Mouse (Mus musculus) kidney, adult 2 months (tissue): ENCODE data around the gene Abcb8. TPM values are rescaled to one million over a fixed set of nuclear protein-coding genes. Genes with fewer than 3 reads are reported as not detected.
A peak's percentile ranks its signal among the peaks of the same experiment; 100 is the strongest.

Experiments
- DNase-seq: peaks from one replicate; pipeline ENCODE4 v3.0.0; 2021
- H3K27ac ChIP-seq: fragments of 200-500 bp; 2 replicates; pipeline ENCODE4 v1.5.1; 2012; ENCODE audit warnings: low read depth, low read length, control low read depth, inconsistent platforms; ENCODE audit not compliant: insufficient read depth
- H3K27me3 ChIP-seq: fragments of 200-500 bp; replicated peaks from 2 replicates; pipeline ENCODE4 v1.6.1; 2012; ENCODE audit warnings: mild to moderate bottlenecking, moderate library complexity, low read length, inconsistent platforms; ENCODE audit not compliant: control insufficient read depth, insufficient read depth
- H3K36me3 ChIP-seq: fragments of 200-500 bp; 2 replicates; pipeline ENCODE4 v1.6.1; 2012; ENCODE audit warnings: mild to moderate bottlenecking, moderate library complexity, low read length, inconsistent platforms; ENCODE audit not compliant: control insufficient read depth, insufficient read depth
- H3K4me1 ChIP-seq: fragments of 200-500 bp; 2 replicates; pipeline ENCODE4 v1.6.1; 2011; ENCODE audit warnings: low read length; ENCODE audit not compliant: control insufficient read depth, insufficient read depth
- H3K4me3 ChIP-seq: fragments of 200-500 bp; 2 replicates; pipeline ENCODE4 v1.5.1; 2011; ENCODE audit warnings: mild to moderate bottlenecking, low read depth, low read length, control low read depth; ENCODE audit not compliant: insufficient read depth
- CTCF ChIP-seq: fragments of 200-500 bp; conservative IDR thresholded peaks from 2 replicates; pipeline ENCODE4 v1.5.1; 2011; ENCODE audit warnings: low read depth, mild to moderate bottlenecking, control low read depth, low read length, moderate library complexity, mixed read lengths; ENCODE audit not compliant: insufficient read depth, insufficient read length
- POLR2A ChIP-seq: fragments of 200-500 bp; IDR thresholded peaks from one replicate; pipeline ENCODE4 v1.6.1; 2011; ENCODE audit warnings: low read depth, low read length, control low read depth
- WGBS: fragments of 180-500 bp; shearing (Covaris S2); methylation state at CpG from one replicate; pipeline ENCODE4 v1.1.7; 2018; 5-methylcytosine and 5-hydroxymethylcytosine counted together
- polyA plus RNA-seq: library from polyadenylated mRNA; depleted of rRNA; stranded (reverse); fragments of >200 nt; gene quantifications from 2 replicates; pipeline ENCODE4 v1.2.3, GENCODE M21; 2012; rRNA removed

Abcb8 gene
- 112 and 117 TPM in 2 replicates for polyA plus RNA-seq

- Histone ChIP-seq H3K27me3 (no peaks in the 10 kb centered on the region), H3K4me1 (peaks cover 8% of the 10 kb centered on the region; the same call in 1 of the 2 replicates), H3K27ac (peak within 1 kb of the TSS; percentile 94), H3K4me3 (peak within 1 kb of the TSS; percentile 68), H3K36me3 (no peaks in the 10 kb centered on the region)
- TF ChIP-seq POLR2A (no peak), CTCF (peak; percentile 81)
- 28% methylated on average over 7 of the region's 7 CpGs for WGBS
- peak; percentile 88 for DNase-seq
Observed at GRCm38 (mm10) chr5:24393392-24393997, at the start of gene Abcb8. Gene Abcb8, plus strand, starts transcription at chr5:24393663.

- WGBS = 42% methylated on average over 2 of the region's 2 CpGs
- Histone ChIP-seq H3K4me3 (no peak overlapping the region), H3K4me1 (no peaks in the 10 kb centered on the region; the same call in 1 of the 2 replicates), H3K27ac (no peak overlapping the region), H3K27me3 (no peaks in the 10 kb centered on the region), H3K36me3 (no peaks in the 10 kb centered on the region)
- peak; percentile 11 for DNase-seq
- TF ChIP-seq POLR2A (no peak), CTCF (no peak)
Observed at GRCm38 (mm10) chr5:24343977-24344436, 49.5 kb upstream of the Abcb8 start.

- H3K27me3 ChIP-seq = no peaks in the 10 kb centered on the region
- H3K4me3 ChIP-seq = no peak overlapping the region
- TF ChIP-seq POLR2A = no peak
- no peaks in the 10 kb centered on the region for H3K36me3 ChIP-seq
- no peaks in the 10 kb centered on the region; the same call in 1 of the 2 replicates for H3K4me1 ChIP-seq
- peak; percentile 36 for DNase-seq
- H3K27ac ChIP-seq = no peak overlapping the region
- WGBS = 30% methylated on average over 12 of the region's 12 CpGs
Observed at GRCm38 (mm10) chr5:24344477-24345051, 48.9 kb upstream of the Abcb8 start.

GRCm38 (mm10) chr5:24346313-24346712, 47.1 kb upstream of the Abcb8 start:
- no peak overlapping the region for H3K4me3 ChIP-seq
- DNase-seq = no peak
- WGBS = 81% methylated on average over 7 of the region's 7 CpGs
- no peaks in the 10 kb centered on the region for H3K36me3 ChIP-seq
- H3K4me1 ChIP-seq = no peaks in the 10 kb centered on the region; the same call in 1 of the 2 replicates
- TF ChIP-seq CTCF (no peak), POLR2A (no peak)
- no peaks in the 10 kb centered on the region for H3K27me3 ChIP-seq
- H3K27ac ChIP-seq = no peak overlapping the region

- no peak overlapping the region for H3K4me3 ChIP-seq
- no peaks in the 10 kb centered on the region for H3K27me3 ChIP-seq
- H3K36me3 ChIP-seq = no peaks in the 10 kb centered on the region
- H3K4me1 ChIP-seq = peaks cover 4% of the 10 kb centered on the region; the same call in 1 of the 2 replicates
- no peak for DNase-seq
- WGBS = 64% methylated on average over 7 of the region's 7 CpGs
- no peak overlapping the region for H3K27ac ChIP-seq
- no peak for TF ChIP-seq POLR2A
- TF ChIP-seq CTCF = no peak
Observed at GRCm38 (mm10) chr5:24347186-24347875, 46.1 kb upstream of the Abcb8 start.

GRCm38 (mm10) chr5:24348128-24348527, 45.3 kb upstream of the Abcb8 start:
- under 1% methylated on average over 41 of the region's 41 CpGs for WGBS
- Histone ChIP-seq H3K27me3 (no peaks in the 10 kb centered on the region), H3K4me3 (peak overlapping the region; percentile 55), H3K27ac (no peak overlapping the region), H3K36me3 (no peaks in the 10 kb centered on the region), H3K4me1 (peaks cover 4% of the 10 kb centered on the region; the same call in 1 of the 2 replicates)
- peak; percentile 73 for DNase-seq
- no peak for TF ChIP-seq POLR2A
- TF ChIP-seq CTCF = no peak

- H3K4me3 ChIP-seq = peak overlapping the region; percentile 55
- DNase-seq = peak; percentile 26
- no peak overlapping the region for H3K27ac ChIP-seq
- TF ChIP-seq CTCF (no peak), POLR2A (no peak)
- WGBS = 1% methylated on average over 26 of the region's 30 CpGs
- no peaks in the 10 kb centered on the region for H3K36me3 ChIP-seq
- peaks cover 4% of the 10 kb centered on the region; the same call in 1 of the 2 replicates for H3K4me1 ChIP-seq
- H3K27me3 ChIP-seq = no peaks in the 10 kb centered on the region
Observed at GRCm38 (mm10) chr5:24348546-24348945, 44.9 kb upstream of the Abcb8 start.
